10 mouse cellular contexts compared by ENCODE assay signal in the genomic region with DNA sequence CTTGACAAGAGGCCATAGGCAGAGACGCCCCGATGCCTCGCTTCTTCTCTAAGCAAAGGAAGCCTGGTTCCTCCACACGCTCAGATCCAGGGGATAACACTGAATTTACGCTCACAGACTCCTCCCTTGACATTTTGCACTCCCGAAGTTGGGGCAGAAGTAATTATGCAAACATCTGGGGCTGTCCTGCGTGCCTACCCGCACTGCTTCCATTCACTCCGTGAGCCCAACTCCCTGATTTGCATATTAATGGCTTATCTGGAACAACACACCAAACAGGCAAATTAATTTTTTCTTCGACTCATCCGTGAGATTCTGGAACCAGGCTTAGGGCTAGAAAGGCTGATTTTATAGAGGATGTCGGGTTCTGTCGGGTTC. TPM values are rescaled to one million over a fixed set of nuclear protein-coding genes. Genes with fewer than 3 reads are reported as not detected.
DNase-seq lines count a peak whose midpoint lies in the region; ATAC-seq and TF ChIP-seq lines count a peak whose summit lies in the region.
"Had no signal": no experiment of that assay in that cellular context is flagged by ENCODE, and none has a peak within 500 bp of the region (broad histone marks: within the 10 kb centered on the region; RNA-seq: fewer than 3 reads in every experiment).

No protein-coding gene starts in this region.

- H3K4me2 ChIP-seq in kidney, embryonic 15.5 days = peak overlapping the region; percentile 60; the same call in 1 of the 2 replicates
- peak overlapping the region; percentile 67 for H3K4me2 ChIP-seq in hindbrain, embryonic 12.5 days (replicated peaks)
- peak overlapping the region; percentile 63 for H3K4me2 ChIP-seq in midbrain, embryonic 13.5 days (replicated peaks)

- no peak for TF ChIP-seq POLR2A in kidney, adult 2 months (IDR thresholded peaks at IDR 0.05; ENCODE audit: low read depth, low read length)

- no peak overlapping the region for H3K27ac ChIP-seq in kidney, embryonic 15.5 days
- no peak overlapping the region for H3K27ac ChIP-seq in kidney, adult 2 months (ENCODE audit: insufficient read depth, low read depth, low read length)
- no peak overlapping the region for H3K27ac ChIP-seq in hindbrain, embryonic 12.5 days
- H3K27ac ChIP-seq in midbrain, embryonic 13.5 days = peak overlapping the region; percentile 48; the same call in 1 of the 2 replicates
- H3K27ac ChIP-seq: left cerebral cortex, adult 2 months had no signal

- H3K4me1 ChIP-seq in kidney, embryonic 15.5 days = peaks cover 57% of the 10 kb centered on the region
- H3K4me1 ChIP-seq in kidney, adult 2 months (ENCODE audit: control insufficient read depth, insufficient read depth, low read length) = peaks cover 16% of the 10 kb centered on the region
- peaks cover 53% of the 10 kb centered on the region for H3K4me1 ChIP-seq in hindbrain, embryonic 12.5 days
- peaks cover 53% of the 10 kb centered on the region for H3K4me1 ChIP-seq in midbrain, embryonic 13.5 days (replicated peaks)

- H3K9me3 ChIP-seq in kidney, embryonic 15.5 days (replicated peaks) = no peaks in the 10 kb centered on the region
- no peaks in the 10 kb centered on the region for H3K9me3 ChIP-seq in hindbrain, embryonic 12.5 days (replicated peaks)
- no peaks in the 10 kb centered on the region for H3K9me3 ChIP-seq in midbrain, embryonic 13.5 days

- under 1% methylated on average over 13 of the region's 13 CpGs for WGBS in kidney, embryonic 15.5 days
- 3% methylated on average over 13 of the region's 13 CpGs for WGBS in kidney, adult 2 months
- WGBS in hindbrain, embryonic 12.5 days = 2% methylated on average over 13 of the region's 13 CpGs
- WGBS in midbrain, embryonic 13.5 days = under 1% methylated on average over 13 of the region's 13 CpGs

- peak overlapping the region; percentile 39 for H3K4me3 ChIP-seq in kidney, embryonic 15.5 days (replicated peaks)
- no peak overlapping the region for H3K4me3 ChIP-seq in kidney, adult 2 months (ENCODE audit: insufficient read depth, low read depth, low read length)
- H3K4me3 ChIP-seq in hindbrain, embryonic 12.5 days = no peak overlapping the region
- H3K4me3 ChIP-seq in midbrain, embryonic 13.5 days (replicated peaks) = peak overlapping the region; percentile 17
- H3K4me3 ChIP-seq: erythroblast, embryonic 14.5 days; left cerebral cortex, adult 2 months had no signal

- DNase-seq in kidney, adult 2 months = no peak
- DNase-seq in R1 (ENCODE audit: low read depth, low spot score) = peak; percentile 81
- no peak for DNase-seq in right cerebral cortex, postnatal 25 days
- no peak for DNase-seq in layer of hippocampus, postnatal 36 days
- DNase-seq in urinary bladder, adult 2 months (ENCODE audit: low spot score) = no peak

- H3K36me3 ChIP-seq in kidney, embryonic 15.5 days = no peaks in the 10 kb centered on the region
- H3K36me3 ChIP-seq in kidney, adult 2 months (ENCODE audit: control insufficient read depth, insufficient read depth, low read length) = no peaks in the 10 kb centered on the region
- H3K36me3 ChIP-seq in hindbrain, embryonic 12.5 days = no peaks in the 10 kb centered on the region
- no peaks in the 10 kb centered on the region for H3K36me3 ChIP-seq in midbrain, embryonic 13.5 days

- ATAC-seq in kidney, embryonic 15.5 days (replicated peaks; ENCODE audit: low FRiP score) = no peak
- no peak for ATAC-seq in hindbrain, embryonic 12.5 days (ENCODE audit: low FRiP score)
- ATAC-seq in midbrain, embryonic 13.5 days = no peak

- peaks cover 100% of the 10 kb centered on the region for H3K27me3 ChIP-seq in kidney, embryonic 15.5 days
- peaks cover 4% of the 10 kb centered on the region; the same call in 1 of the 2 replicates for H3K27me3 ChIP-seq in kidney, adult 2 months (replicated peaks; ENCODE audit: control insufficient read depth, insufficient read depth, low read length)
- H3K27me3 ChIP-seq in hindbrain, embryonic 12.5 days = peaks cover 97% of the 10 kb centered on the region
- H3K27me3 ChIP-seq in midbrain, embryonic 13.5 days = peaks cover 97% of the 10 kb centered on the region

- TF ChIP-seq CTCF in kidney, adult 2 months (conservative IDR thresholded peaks at IDR 0.05; ENCODE audit: insufficient read depth, insufficient read length, low read depth, low read length) = no peak

- H3K9ac ChIP-seq in kidney, embryonic 15.5 days = no peak overlapping the region
- no peak overlapping the region for H3K9ac ChIP-seq in hindbrain, embryonic 12.5 days
- peak overlapping the region; percentile 33; the same call in 1 of the 2 replicates for H3K9ac ChIP-seq in midbrain, embryonic 13.5 days (replicated peaks)

RNA-seq across cellular contexts. Expression of gene Cbx8, which starts 7.4 kb away (rescaled TPM):
- polyA plus RNA-seq in kidney, embryonic 15.5 days (2015; fragmentation: Nextera tagmentation; extraction: Ambion mirVana) = 9.8 and 10.3 TPM in 2 replicates
- 2.1 and 2.7 TPM in 2 replicates for polyA plus RNA-seq in kidney, adult 2 months (2012; rRNA removed)
- polyA plus RNA-seq in hindbrain, embryonic 12.5 days (2016; fragmentation: Nextera tagmentation; extraction: Ambion mirVana) = 9.9 and 11.6 TPM in 2 replicates
- polyA plus RNA-seq in midbrain, embryonic 13.5 days (2015; fragmentation: Nextera tagmentation; extraction: Ambion mirVana) = 9.8 and 15.2 TPM in 2 replicates
- 10 to 100 TPM; 11.2 to 13.6 TPM for total RNA-seq in layer of hippocampus, postnatal 36 days (2021)
- polyA plus RNA-seq in urinary bladder, adult 2 months (2012; rRNA removed) = 5.4 and 6.8 TPM in 2 replicates

RNA-seq across cellular contexts. Expression of gene Cbx2, which starts 25.4 kb away (rescaled TPM):
- 38.9 and 40.7 TPM in 2 replicates for polyA plus RNA-seq in kidney, embryonic 15.5 days (2015; fragmentation: Nextera tagmentation; extraction: Ambion mirVana)
- 3.5 and 3.9 TPM in 2 replicates for polyA plus RNA-seq in kidney, adult 2 months (2012; rRNA removed)
- polyA plus RNA-seq in hindbrain, embryonic 12.5 days (2016; fragmentation: Nextera tagmentation; extraction: Ambion mirVana) = 60.5 and 62.5 TPM in 2 replicates
- polyA plus RNA-seq in midbrain, embryonic 13.5 days (2015; fragmentation: Nextera tagmentation; extraction: Ambion mirVana) = 34.7 and 35.5 TPM in 2 replicates
- 1 to 10 TPM; 4.0 to 4.4 TPM for total RNA-seq in layer of hippocampus, postnatal 36 days (2021)
- 3.0 TPM in 2 replicates for polyA plus RNA-seq in urinary bladder, adult 2 months (2012; rRNA removed)

RNA-seq across cellular contexts. Expression of gene Cbx4, which starts 37.9 kb away (rescaled TPM):
- polyA plus RNA-seq in kidney, embryonic 15.5 days (2015; fragmentation: Nextera tagmentation; extraction: Ambion mirVana) = 8.6 and 9.9 TPM in 2 replicates
- polyA plus RNA-seq in kidney, adult 2 months (2012; rRNA removed) = 9.3 and 10.6 TPM in 2 replicates
- polyA plus RNA-seq in hindbrain, embryonic 12.5 days (2016; fragmentation: Nextera tagmentation; extraction: Ambion mirVana) = 13.2 and 15.0 TPM in 2 replicates
- polyA plus RNA-seq in midbrain, embryonic 13.5 days (2015; fragmentation: Nextera tagmentation; extraction: Ambion mirVana) = 14.1 and 16.3 TPM in 2 replicates
- total RNA-seq in layer of hippocampus, postnatal 36 days (2021) = 10 to 100 TPM; 57.3 to 59.4 TPM
- polyA plus RNA-seq in urinary bladder, adult 2 months (2012; rRNA removed) = 32.2 and 36.0 TPM in 2 replicates

Comparison
In these comparisons a context has a peak if more than half of its experiments do, and no peak if none do; other contexts are left out.
1. H3K4me3 ChIP-seq: peak in kidney, embryonic 15.5 days (single experiment) and midbrain, embryonic 13.5 days (single experiment); none in kidney, adult 2 months (single experiment) and hindbrain, embryonic 12.5 days (single experiment).
2. Peak in every context shown above with its lines, with median percentiles within 50 percentile points of each other: H3K4me2 ChIP-seq.